Mouse (Mus musculus) liver, adult 2 months (tissue): ENCODE measurements around the gene Flii. TPM values are rescaled to one million over a fixed set of nuclear protein-coding genes. Genes with fewer than 3 reads are reported as not detected.

ENCODE experiments used
- DNase-seq: peaks from one replicate; pipeline ENCODE4 v3.0.0-alpha.2; 2011; ENCODE audit warnings: low read depth, low spot score; ENCODE audit errors: extremely low read depth
- H3K27ac ChIP-seq: fragments of 200-500 bp; replicated peaks from 2 replicates; pipeline ENCODE4 v1.5.1; 2012; ENCODE audit warnings: low read depth, mild to moderate bottlenecking, control low read depth, inconsistent platforms, low read length; ENCODE audit not compliant: insufficient read depth
- H3K27me3 ChIP-seq: fragments of 200-500 bp; 2 replicates; pipeline ENCODE4 v1.6.1; 2012; ENCODE audit warnings: mild to moderate bottlenecking, moderate library complexity, low read length, inconsistent platforms; ENCODE audit not compliant: control insufficient read depth, insufficient read depth
- H3K36me3 ChIP-seq: fragments of 200-500 bp; 2 replicates; pipeline ENCODE4 v1.6.1; 2012; ENCODE audit warnings: low read length, inconsistent platforms; ENCODE audit not compliant: control insufficient read depth, insufficient read depth
- H3K4me1 ChIP-seq: fragments of 200-500 bp; 2 replicates; pipeline ENCODE4 v1.6.1; 2011; ENCODE audit warnings: low read length; ENCODE audit not compliant: control insufficient read depth, insufficient read depth
- H3K4me3 ChIP-seq: fragments of 200-500 bp; 2 replicates; pipeline ENCODE4 v1.5.1; 2011; ENCODE audit warnings: low read depth, mild to moderate bottlenecking, control low read depth, low read length, moderate library complexity; ENCODE audit not compliant: insufficient read depth
- H3K79me2 ChIP-seq: fragments of 200-500 bp; 2 replicates; pipeline ENCODE4 v1.6.1; 2012; ENCODE audit warnings: inconsistent platforms, mild to moderate bottlenecking, low read length, moderate library complexity; ENCODE audit not compliant: control insufficient read depth, insufficient read depth
- H3K9ac ChIP-seq: fragments of 200-500 bp; 2 replicates; pipeline ENCODE4 v1.6.1; 2012; ENCODE audit warnings: low read depth, mild to moderate bottlenecking, control low read depth, inconsistent platforms, low read length
- CTCF ChIP-seq: fragments of 200-500 bp; IDR thresholded peaks from 2 replicates; pipeline ENCODE4 v1.5.1; 2011; ENCODE audit warnings: low read depth, low read length, control low read depth
- POLR2A ChIP-seq: fragments of 200-500 bp; IDR thresholded peaks from 2 replicates; pipeline ENCODE4 v1.6.1; 2011; ENCODE audit warnings: low read length, control low read depth; ENCODE audit not compliant: insufficient read depth; ENCODE audit errors: extremely low read depth
- WGBS: fragments of 180-500 bp; shearing (Covaris S2); methylation state at CpG from one replicate; pipeline ENCODE4 v1.1.7; 2018; 5-methylcytosine and 5-hydroxymethylcytosine counted together
- polyA plus RNA-seq: library from polyadenylated mRNA; depleted of rRNA; stranded (reverse); fragments of >200 nt; gene quantifications from 2 replicates; pipeline ENCODE4 v1.2.3, GENCODE M21; 2012
- total RNA-seq: library from RNA; depleted of rRNA; stranded (reverse); fragments of >200 nt; gene quantifications from 2 replicates; pipeline ENCODE4 v1.2.3, GENCODE M21; 2014

The Flii gene
- total and polyA plus RNA-seq, 2 experiments: 35.1 to 86.7 TPM

- Histone ChIP-seq H3K4me1 (peaks cover 7% of the 10 kb centered on the region; the same call in 1 of the 2 replicates), H3K79me2 (peaks cover 11% of the 10 kb centered on the region), H3K27me3 (no peaks in the 10 kb centered on the region), H3K9ac (no peak overlapping the region), H3K27ac (no peak overlapping the region), H3K4me3 (no peak overlapping the region), H3K36me3 (no peaks in the 10 kb centered on the region)
- TF ChIP-seq POLR2A: no peak
- no peak for TF ChIP-seq CTCF
- 88% methylated on average over 4 of the region's 4 CpGs for WGBS
- no peak for DNase-seq
These were observed 45.1 kb upstream of the Flii start for GRCm38 (mm10) chr11:60772161-60772560.

- Histone ChIP-seq H3K4me1 (peaks cover 1% of the 10 kb centered on the region; the same call in 1 of the 2 replicates), H3K27ac (no peak overlapping the region), H3K36me3 (no peaks in the 10 kb centered on the region), H3K27me3 (no peaks in the 10 kb centered on the region), H3K79me2 (peaks cover 11% of the 10 kb centered on the region), H3K4me3 (no peak overlapping the region), H3K9ac (no peak overlapping the region)
- no peak for TF ChIP-seq CTCF
- no peak for TF ChIP-seq POLR2A
- DNase-seq: no peak
- 94% methylated on average over 3 of the region's 3 CpGs for WGBS
These were observed 43.7 kb upstream of the Flii start for GRCm38 (mm10) chr11:60770776-60771175.

- H3K79me2 ChIP-seq: peaks cover 18% of the 10 kb centered on the region
- no peak overlapping the region for H3K9ac ChIP-seq
- H3K4me3 ChIP-seq: no peak overlapping the region
- TF ChIP-seq POLR2A: no peak
- TF ChIP-seq CTCF: no peak
- no peaks in the 10 kb centered on the region for H3K36me3 ChIP-seq
- DNase-seq: no peak
- H3K4me1 ChIP-seq: no peaks in the 10 kb centered on the region
- WGBS: 72% methylated on average over 2 of the region's 2 CpGs
- no peak overlapping the region for H3K27ac ChIP-seq
- no peaks in the 10 kb centered on the region for H3K27me3 ChIP-seq
These were observed 42.3 kb upstream of the Flii start for GRCm38 (mm10) chr11:60769322-60769721.

- H3K79me2 ChIP-seq: peaks cover 18% of the 10 kb centered on the region
- H3K36me3 ChIP-seq: peaks cover under 1% of the 10 kb centered on the region; the same call in 1 of the 2 replicates
- H3K4me1 ChIP-seq: no peaks in the 10 kb centered on the region
- DNase-seq: no peak
- H3K9ac ChIP-seq: no peak overlapping the region
- TF ChIP-seq POLR2A (no peak), CTCF (no peak)
- no peak overlapping the region for H3K4me3 ChIP-seq
- H3K27me3 ChIP-seq: no peaks in the 10 kb centered on the region
- H3K27ac ChIP-seq: no peak overlapping the region
- WGBS: 80% methylated on average over 4 of the region's 4 CpGs
These were observed 39.9 kb upstream of the Flii start for GRCm38 (mm10) chr11:60766969-60767368.

GRCm38 (mm10) chr11:60761681-60762080, 34.6 kb upstream of the Flii start:
- TF ChIP-seq POLR2A: no peak
- no peak for TF ChIP-seq CTCF
- peaks cover 12% of the 10 kb centered on the region; the same call in 1 of the 2 replicates for H3K36me3 ChIP-seq
- no peak overlapping the region for H3K9ac ChIP-seq
- WGBS: 89% methylated on average over 3 of the region's 3 CpGs
- no peak overlapping the region for H3K27ac ChIP-seq
- H3K4me3 ChIP-seq: no peak overlapping the region
- H3K4me1 ChIP-seq: no peaks in the 10 kb centered on the region
- H3K79me2 ChIP-seq: peaks cover 6% of the 10 kb centered on the region; the same call in 1 of the 2 replicates
- DNase-seq: no peak
- H3K27me3 ChIP-seq: no peaks in the 10 kb centered on the region

- no peak for TF ChIP-seq CTCF
- no peak for TF ChIP-seq POLR2A
- DNase-seq: no peak
- Histone ChIP-seq H3K79me2 (no peaks in the 10 kb centered on the region), H3K36me3 (peaks cover 23% of the 10 kb centered on the region), H3K4me3 (no peak overlapping the region), H3K27ac (no peak overlapping the region), H3K27me3 (no peaks in the 10 kb centered on the region), H3K4me1 (no peaks in the 10 kb centered on the region), H3K9ac (no peak overlapping the region)
- WGBS: 95% methylated on average over 7 of the region's 7 CpGs
These were observed 28.5 kb upstream of the Flii start for GRCm38 (mm10) chr11:60755570-60755969.
